Mouse (Mus musculus): ENCODE measurements around the gene Ccdc33. TPM values are rescaled to one million over a fixed set of nuclear protein-coding genes. Genes with fewer than 3 reads are reported as not detected.

The Ccdc33 gene
- total and polyA plus RNA-seq, 3 experiments = 0.21 to 1.0 TPM; not detected in 1

GRCm38 (mm10) chr9:57997511-57998031, 121.1 kb downstream of the Ccdc33 start:
- no peak overlapping the region; the same call in 1 of the 2 replicates for H3K9ac ChIP-seq (ENCODE audit: insufficient read depth, low read depth)
- H3K27me3 ChIP-seq (replicated peaks) = no peaks in the 10 kb centered on the region
- no peak for DNase-seq (ENCODE audit: extremely low read depth)
- H3K4me2 ChIP-seq (ENCODE audit: insufficient read depth, low read depth, poor library complexity, severe bottlenecking) = peak overlapping the region; percentile 95
- H3K9me3 ChIP-seq (replicated peaks; ENCODE audit: low read length) = no peaks in the 10 kb centered on the region
- dilution Hi-C loops (cut with MboI; ENCODE audit: extremely low pct_ligation_motif_present, extremely low pct_unique_long_range_greater_than_20kb, low sequenced_read_pairs) (no loop called here), in situ Hi-C loops (cut with MboI; ENCODE audit: low pct_ligation_motif_present, low pct_unique_long_range_greater_than_20kb, low sequenced_read_pairs) (loop anchor here (5.0 to 10.0 kb wide), 3 partner anchors 135 to 343 kb away; partner anchors contain the start of gene Csk)
- H3K27ac ChIP-seq (ENCODE audit: insufficient read depth, low read depth) = no peak overlapping the region
- no peaks in the 10 kb centered on the region for H3K79me2 ChIP-seq (replicated peaks; ENCODE audit: control insufficient read depth, extremely low read depth, insufficient read depth, poor library complexity, severe bottlenecking)
- H3K4me1 ChIP-seq (ENCODE audit: control insufficient read depth in 1 of 2, insufficient read depth in 2 of 2) = peaks cover 16 to 50% of the 10 kb centered on the region in 2 experiments
- H3K36me3 ChIP-seq (replicated peaks in 1 of 2; ENCODE audit: control insufficient read depth in 1 of 2, insufficient read depth in 1 of 2, low read length in 1 of 2) = no peaks in the 10 kb centered on the region
- peak overlapping the region in 1 of 3 experiments; percentile 47 for H3K4me3 ChIP-seq (replicated peaks in 1 of 3; ENCODE audit: low read depth in 2 of 3, low read length in 2 of 3, poor library complexity in 1 of 3)
- TF ChIP-seq POLR2A (IDR thresholded peaks at IDR 0.05; ENCODE audit: low read depth, low read length) (no peak), MXI1 (IDR thresholded peaks at IDR 0.05; ENCODE audit: low read depth, low read length) (no peak), GABPA (IDR thresholded peaks at IDR 0.05; ENCODE audit: insufficient replicate concordance, low read depth, low read length) (no peak), EP300 (IDR thresholded peaks at IDR 0.05; ENCODE audit: low read length) (no peak), MYC (IDR thresholded peaks at IDR 0.05; ENCODE audit: low read depth, low read length) (peak; percentile 54; the same call in 1 of the 2 replicates), MAZ (IDR thresholded peaks at IDR 0.05; ENCODE audit: low read depth, low read length) (0 out of 2 replicates have a peak, but pooled peaks have one; percentile 18), MAX (IDR thresholded peaks at IDR 0.05; ENCODE audit: low read length) (peak; percentile 70), UBTF (IDR thresholded peaks at IDR 0.05; ENCODE audit: low read depth, low read length) (no peak), ELF1 (IDR thresholded peaks at IDR 0.05; ENCODE audit: low read depth, low read length) (no peak), NELFE (IDR thresholded peaks at IDR 0.05; ENCODE audit: low read depth, low read length) (peak; percentile 31; the same call in 1 of the 2 replicates)

- Histone ChIP-seq H3K4me1 (ENCODE audit: control insufficient read depth in 1 of 2, insufficient read depth in 2 of 2) (peaks cover 28 to 65% of the 10 kb centered on the region in 2 experiments), H3K9ac (ENCODE audit: insufficient read depth, low read depth) (no peak overlapping the region), H3K4me2 (ENCODE audit: insufficient read depth, low read depth, poor library complexity, severe bottlenecking) (no peak overlapping the region), H3K27me3 (replicated peaks) (no peaks in the 10 kb centered on the region), H3K36me3 (replicated peaks in 1 of 2; ENCODE audit: control insufficient read depth in 1 of 2, insufficient read depth in 1 of 2, low read length in 1 of 2) (no peaks in the 10 kb centered on the region), H3K4me3 (replicated peaks in 1 of 3; ENCODE audit: low read depth in 2 of 3, low read length in 2 of 3, poor library complexity in 1 of 3) (no peak overlapping the region), H3K9me3 (replicated peaks; ENCODE audit: low read length) (no peaks in the 10 kb centered on the region), H3K79me2 (replicated peaks; ENCODE audit: control insufficient read depth, extremely low read depth, insufficient read depth, poor library complexity, severe bottlenecking) (0 out of 2 replicates have a peak, but pooled peaks cover 3% of the 10 kb centered on the region), H3K27ac (ENCODE audit: insufficient read depth, low read depth) (peak overlapping the region; percentile 85; the same call in 1 of the 2 replicates)
- TF ChIP-seq ZKSCAN1 (IDR thresholded peaks at IDR 0.05; ENCODE audit: borderline replicate concordance, low read depth, low read length) (no peak), HCFC1 (IDR thresholded peaks at IDR 0.05; ENCODE audit: low read depth, low read length) (0 out of 2 replicates have a peak, but pooled peaks have one; percentile 31), ZMIZ1 (IDR thresholded peaks at IDR 0.05; ENCODE audit: low read depth, low read length) (no peak), SIN3A (IDR thresholded peaks at IDR 0.05; ENCODE audit: low read length) (peak; percentile 71), CTCF (conservative IDR thresholded peaks at IDR 0.05 in 1 of 2, IDR thresholded peaks at IDR 0.05 in 1 of 2; ENCODE audit: low read depth in 2 of 2, low read length in 2 of 2) (peak; percentile 49 to 94; a peak in 3 of 4 replicates), MEF2A (IDR thresholded peaks at IDR 0.05; ENCODE audit: borderline replicate concordance, low read depth, low read length) (peak; percentile 49; the same call in 1 of the 2 replicates), RAD21 (IDR thresholded peaks at IDR 0.05; ENCODE audit: low read depth, low read length) (peak; percentile 96), EP300 (IDR thresholded peaks at IDR 0.05; ENCODE audit: low read length) (peak; percentile 59), MAX (IDR thresholded peaks at IDR 0.05; ENCODE audit: low read length) (peak; percentile 60; the same call in 1 of the 2 replicates), MAZ (IDR thresholded peaks at IDR 0.05; ENCODE audit: low read depth, low read length) (0 out of 2 replicates have a peak, but pooled peaks have one; percentile 35), MYC (IDR thresholded peaks at IDR 0.05; ENCODE audit: low read depth, low read length) (peak; percentile 64; the same call in 1 of the 2 replicates), E2F4 (IDR thresholded peaks at IDR 0.05; ENCODE audit: insufficient replicate concordance, low read depth, low read length) (no peak), GABPA (IDR thresholded peaks at IDR 0.05; ENCODE audit: insufficient replicate concordance, low read depth, low read length) (no peak), TCF12 (IDR thresholded peaks at IDR 0.05; ENCODE audit: low read depth, low read length) (peak; percentile 70; the same call in 1 of the 2 replicates), SMC3 (IDR thresholded peaks at IDR 0.05; ENCODE audit: low read depth, low read length) (peak; percentile 99), IRF4 (IDR thresholded peaks at IDR 0.05; ENCODE audit: low read depth, low read length) (peak; percentile 72), BHLHE40 (IDR thresholded peaks at IDR 0.05; ENCODE audit: low read depth, low read length) (peak; percentile 33; the same call in 1 of the 2 replicates), ZC3H11A (IDR thresholded peaks at IDR 0.05; ENCODE audit: low read depth, low read length) (peak; percentile 94), ZNF384 (IDR thresholded peaks at IDR 0.05; ENCODE audit: low read depth, low read length) (peak; percentile 69)
- dilution Hi-C loops (cut with MboI; ENCODE audit: extremely low pct_ligation_motif_present, extremely low pct_unique_long_range_greater_than_20kb, low sequenced_read_pairs) = no loop called here
- in situ Hi-C loops (cut with MboI; ENCODE audit: low pct_ligation_motif_present, low pct_unique_long_range_greater_than_20kb, low sequenced_read_pairs) = loop anchor here (5.0 to 10.0 kb wide), 3 partner anchors 133 to 340 kb away; partner anchors contain the start of gene Csk
- peak; percentile 78 for DNase-seq (ENCODE audit: extremely low read depth)
These were observed 123.3 kb downstream of the Ccdc33 start for GRCm38 (mm10) chr9:57995282-57995681.

Measured in CH12.LX (cell line).